ENCODE assay signal across 12 mouse cellular contexts in genomic region chr3:93549986-93550385, GRCm38 (mm10). TPM values are rescaled to one million over a fixed set of nuclear protein-coding genes. Genes with fewer than 3 reads are reported as not detected.
DNase-seq lines count a peak whose midpoint lies in the region; ATAC-seq lines count a peak whose summit lies in the region.
"Had no signal": no experiment of that assay in that cellular context is flagged by ENCODE, and none has a peak within 500 bp of the region (broad histone marks: within the 10 kb centered on the region; RNA-seq: fewer than 3 reads in every experiment).

No protein-coding gene starts in this region.

- H3K4me1 ChIP-seq in heart, embryonic 16.5 days (ENCODE audit: control insufficient read depth, insufficient read depth, low read length) = 0 out of 2 replicates have a peak, but pooled peaks cover 4% of the 10 kb centered on the region
- H3K4me1 ChIP-seq in forebrain, embryonic 14.5 days (ENCODE audit: control insufficient read depth, insufficient read depth, low read length) = no peaks in the 10 kb centered on the region

- intact Hi-C loops in heart, postnatal 14 days (cut with DNase I) = no loop called here

- no peaks in the 10 kb centered on the region for H3K36me3 ChIP-seq in heart, embryonic 16.5 days (ENCODE audit: control insufficient read depth, insufficient read depth)
- no peaks in the 10 kb centered on the region for H3K36me3 ChIP-seq in forebrain, embryonic 14.5 days (ENCODE audit: control insufficient read depth, insufficient read depth, low read length)
- H3K36me3 ChIP-seq: embryonic facial prominence, embryonic 12.5 days; limb, embryonic 13.5 days had no signal

- no peak overlapping the region for H3K9ac ChIP-seq in heart, embryonic 16.5 days (ENCODE audit: low read length)
- H3K9ac ChIP-seq in forebrain, embryonic 14.5 days (ENCODE audit: low read length) = no peak overlapping the region
- H3K9ac ChIP-seq: embryonic facial prominence, embryonic 12.5 days; limb, embryonic 13.5 days had no signal

- H3K27ac ChIP-seq in heart, embryonic 16.5 days (ENCODE audit: low read length) = no peak overlapping the region; the same call in 1 of the 2 replicates
- H3K27ac ChIP-seq in forebrain, embryonic 14.5 days (ENCODE audit: low read depth, low read length) = no peak overlapping the region
- H3K27ac ChIP-seq: embryonic facial prominence, embryonic 12.5 days; limb, embryonic 13.5 days had no signal

- WGBS in heart, embryonic 16.5 days = 47% methylated on average over 4 of the region's 4 CpGs
- 91% methylated on average over 4 of the region's 4 CpGs for WGBS in forebrain, embryonic 14.5 days

- 0 out of 2 replicates have a peak, but pooled peaks have one; percentile 26 for ATAC-seq in heart, embryonic 16.5 days (replicated peaks; ENCODE audit: extremely low read depth, insufficient read depth, low FRiP score)
- peak; percentile 57 for ATAC-seq in megakaryocyte progenitor cell, adult 5-6 weeks (replicated peaks; ENCODE audit: poor library complexity)
- no peak for ATAC-seq in forebrain, embryonic 14.5 days
- ATAC-seq: intestine, embryonic 16.5 days had no signal

- H3K4me3 ChIP-seq in heart, embryonic 16.5 days (ENCODE audit: low read length) = no peak overlapping the region
- no peak overlapping the region for H3K4me3 ChIP-seq in forebrain, embryonic 14.5 days (ENCODE audit: low read depth, low read length)
- H3K4me3 ChIP-seq: embryonic facial prominence, embryonic 12.5 days; limb, embryonic 13.5 days had no signal

- H3K9me3 ChIP-seq in heart, embryonic 16.5 days (replicated peaks; ENCODE audit: control insufficient read depth, low read length) = no peaks in the 10 kb centered on the region
- H3K9me3 ChIP-seq in forebrain, embryonic 14.5 days (replicated peaks; ENCODE audit: control insufficient read depth, low read length) = no peaks in the 10 kb centered on the region
- H3K9me3 ChIP-seq: embryonic facial prominence, embryonic 12.5 days; limb, embryonic 13.5 days had no signal

- no peaks in the 10 kb centered on the region for H3K27me3 ChIP-seq in heart, embryonic 16.5 days (ENCODE audit: control insufficient read depth, insufficient read depth, low read length)
- H3K27me3 ChIP-seq in forebrain, embryonic 14.5 days (replicated peaks; ENCODE audit: control insufficient read depth, insufficient read depth, low read length) = no peaks in the 10 kb centered on the region
- H3K27me3 ChIP-seq: embryonic facial prominence, embryonic 12.5 days had no signal

- DNase-seq in heart, postnatal 14 days = no peak
- DNase-seq in induced T-regulatory cell, adult 2 months (ENCODE audit: low read depth) = peak; percentile 92
- peak; percentile 65 for DNase-seq in thymus, postnatal 25 days
- DNase-seq in forebrain, embryonic 14.5 days (ENCODE audit: low spot score) = no peak
- no peak for DNase-seq in cerebellum, postnatal 10 days
- DNase-seq in MN1 (ENCODE audit: low spot score) = no peak
- DNase-seq: right cerebral cortex, adult 18-20 months had no signal

- H3K4me2 ChIP-seq in heart, embryonic 16.5 days (ENCODE audit: low read depth, low read length) = no peak overlapping the region
- H3K4me2 ChIP-seq in forebrain, embryonic 14.5 days (ENCODE audit: low read length) = no peak overlapping the region
- H3K4me2 ChIP-seq: embryonic facial prominence, embryonic 12.5 days; limb, embryonic 13.5 days had no signal

RNA-seq across cellular contexts. Expression of gene S100a10, which starts 4.9 kb away (rescaled TPM):
- 222 and 243 TPM in 2 replicates for polyA plus RNA-seq in heart, embryonic 16.5 days (2015; fragmentation: Nextera tagmentation; extraction: Ambion mirVana)
- total RNA-seq in heart, postnatal 14 days (2021) = 100 to 1,000 TPM; 129 to 145 TPM
- 146 and 155 TPM in 2 replicates for total RNA-seq in megakaryocyte progenitor cell, adult 5-6 weeks (2015)
- 217 and 260 TPM in 2 replicates for total RNA-seq in megakaryocyte progenitor cell, adult 5-6 weeks (2017)
- polyA plus RNA-seq in forebrain, embryonic 14.5 days (2014; fragmentation: Nextera tagmentation; extraction: Ambion mirVana) = 121 and 131 TPM in 2 replicates

RNA-seq across cellular contexts. Expression of gene S100a11, which starts 29.7 kb away (rescaled TPM):
- polyA plus RNA-seq in heart, embryonic 16.5 days (2015; fragmentation: Nextera tagmentation; extraction: Ambion mirVana) = 709 and 778 TPM in 2 replicates
- total RNA-seq in heart, postnatal 14 days (2021) = 100 to 1,000 TPM; 111 to 124 TPM
- 1,747 and 1,792 TPM in 2 replicates for total RNA-seq in megakaryocyte progenitor cell, adult 5-6 weeks (2015)
- total RNA-seq in megakaryocyte progenitor cell, adult 5-6 weeks (2017) = 99.3 and 111 TPM in 2 replicates
- polyA plus RNA-seq in forebrain, embryonic 14.5 days (2014; fragmentation: Nextera tagmentation; extraction: Ambion mirVana) = 140 and 148 TPM in 2 replicates

Comparison
In these comparisons a context has a peak if more than half of its experiments do, and no peak if none do; other contexts are left out.
1. DNase-seq: peak in induced T-regulatory cell, adult 2 months (single experiment) and thymus, postnatal 25 days (single experiment); none in heart, postnatal 14 days (0 of 2), forebrain, embryonic 14.5 days (single experiment), cerebellum, postnatal 10 days (0 of 2) and MN1 (single experiment).